Mouse (Mus musculus): ENCODE measurements around the gene Smap2.
A peak's percentile ranks its signal among the peaks of the same experiment; 100 is the strongest.
"Not testable (repeated sequence)": the region's sequence is repeated elsewhere in the genome, so short reads cannot be mapped to it uniquely, and the experiment has no call there.

Gene Smap2

DNA sequence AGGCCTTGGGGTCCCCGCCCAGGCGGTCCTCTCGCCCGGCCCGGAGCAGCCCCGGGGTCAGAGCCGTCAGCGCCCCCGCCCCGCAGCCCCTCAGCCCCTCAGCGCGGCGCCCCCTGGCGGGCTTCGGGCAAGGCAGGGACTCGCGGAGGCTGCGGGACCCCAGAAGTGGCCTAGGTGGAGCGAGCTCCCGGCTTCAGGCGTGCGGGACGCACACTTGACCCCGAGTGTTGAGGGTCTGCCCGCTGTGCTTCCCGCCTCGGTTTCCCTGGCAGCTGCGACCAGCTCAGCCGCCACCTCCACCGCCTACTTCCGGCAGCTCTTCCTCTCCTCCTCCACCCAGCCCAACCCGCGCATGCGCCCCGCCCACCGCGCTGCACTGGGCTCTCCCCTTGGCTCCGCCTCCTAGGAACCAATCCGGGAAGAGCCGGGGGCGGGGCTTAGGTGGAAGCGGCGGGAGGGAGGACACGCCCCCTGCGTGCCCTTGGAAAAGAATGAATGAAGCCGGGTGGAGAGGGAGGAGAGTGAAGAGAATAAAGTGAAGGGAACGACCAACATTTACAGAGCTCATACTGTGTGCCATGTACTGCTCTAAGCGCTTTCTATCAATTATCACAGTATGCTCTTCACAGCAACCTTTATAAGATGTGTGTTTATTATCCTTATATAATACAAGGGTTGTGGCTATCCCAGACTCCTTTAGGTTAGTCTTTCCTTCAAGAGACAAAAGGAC is at the start of gene Smap2:
Gene Smap2 (minus strand): TSS at position 320 of the 730 bp plus-strand sequence.
- peak; percentile 98 for DNase-seq (ENCODE audit: low spot score)

GRCm38 (mm10) chr4:121065336-121065735 is 48.3 kb upstream of the Smap2 start:
- DNase-seq (ENCODE audit: low spot score), result no peak

GRCm38 (mm10) chr4:121059218-121059617 is 42.2 kb upstream of the Smap2 start:
- not testable (repeated sequence) for DNase-seq (ENCODE audit: low spot score)

GRCm38 (mm10) chr4:121057032-121057431 is 40.0 kb upstream of the Smap2 start:
- DNase-seq (ENCODE audit: low spot score), result no peak

GRCm38 (mm10) chr4:121056342-121056741 is 39.3 kb upstream of the Smap2 start:
- DNase-seq (ENCODE audit: low spot score), result no peak

GRCm38 (mm10) chr4:121052454-121053323 is 35.6 kb upstream of the Smap2 start:
- no peak for DNase-seq (ENCODE audit: low spot score)

DNA sequence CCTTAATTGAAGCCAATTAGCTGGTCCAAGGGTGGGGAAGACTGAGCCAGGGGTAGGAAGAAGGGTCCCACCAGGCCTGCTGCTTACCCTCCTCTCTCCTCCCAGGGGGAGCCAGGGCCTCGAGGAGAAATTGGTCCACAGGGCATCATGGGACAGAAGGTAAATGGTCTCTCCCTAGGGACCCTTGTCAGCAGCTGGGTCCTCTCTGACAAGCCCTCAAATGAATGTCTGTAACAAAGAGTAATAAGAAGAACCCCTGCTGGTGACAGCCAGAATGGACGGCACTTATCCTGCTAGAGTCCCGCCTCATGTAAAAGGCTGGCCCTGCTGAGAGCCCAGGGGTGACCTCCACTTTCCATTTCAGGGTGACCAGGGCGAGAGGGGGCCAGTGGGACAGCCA is 34.8 kb upstream of the Smap2 start:
- no peak for DNase-seq (ENCODE audit: low spot score)

GRCm38 (mm10) chr4:121042946-121043345 is 25.9 kb upstream of the Smap2 start:
- no peak for DNase-seq (ENCODE audit: low spot score)

- DNase-seq (ENCODE audit: low spot score), result no peak
Observed at GRCm38 (mm10) chr4:121042472-121042871, 25.4 kb upstream of the Smap2 start.

- DNase-seq (ENCODE audit: low spot score), result peak; percentile 75
Observed at GRCm38 (mm10) chr4:121040897-121041671, 24.0 kb upstream of the Smap2 start.

DNA sequence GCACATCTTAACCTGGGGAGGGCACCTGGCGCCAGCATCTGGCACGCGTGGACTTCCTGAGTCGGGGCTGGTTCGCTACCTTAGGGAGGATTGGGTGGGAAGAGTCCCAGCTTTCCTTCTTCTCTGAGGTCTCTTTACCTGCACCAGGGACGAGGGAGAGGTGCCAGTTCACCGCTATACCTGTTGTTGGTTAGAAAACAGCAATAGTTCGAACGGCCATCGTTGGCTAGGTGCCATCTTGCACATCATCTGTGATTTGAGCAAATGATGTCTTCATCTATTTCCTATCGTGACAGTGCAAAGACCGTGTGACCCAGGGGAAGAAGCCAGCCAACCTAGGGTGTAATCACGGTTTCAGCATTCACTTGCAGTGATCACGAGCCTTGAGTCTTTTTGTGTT is 23.3 kb upstream of the Smap2 start:
- no peak for DNase-seq (ENCODE audit: low spot score)

DNA sequence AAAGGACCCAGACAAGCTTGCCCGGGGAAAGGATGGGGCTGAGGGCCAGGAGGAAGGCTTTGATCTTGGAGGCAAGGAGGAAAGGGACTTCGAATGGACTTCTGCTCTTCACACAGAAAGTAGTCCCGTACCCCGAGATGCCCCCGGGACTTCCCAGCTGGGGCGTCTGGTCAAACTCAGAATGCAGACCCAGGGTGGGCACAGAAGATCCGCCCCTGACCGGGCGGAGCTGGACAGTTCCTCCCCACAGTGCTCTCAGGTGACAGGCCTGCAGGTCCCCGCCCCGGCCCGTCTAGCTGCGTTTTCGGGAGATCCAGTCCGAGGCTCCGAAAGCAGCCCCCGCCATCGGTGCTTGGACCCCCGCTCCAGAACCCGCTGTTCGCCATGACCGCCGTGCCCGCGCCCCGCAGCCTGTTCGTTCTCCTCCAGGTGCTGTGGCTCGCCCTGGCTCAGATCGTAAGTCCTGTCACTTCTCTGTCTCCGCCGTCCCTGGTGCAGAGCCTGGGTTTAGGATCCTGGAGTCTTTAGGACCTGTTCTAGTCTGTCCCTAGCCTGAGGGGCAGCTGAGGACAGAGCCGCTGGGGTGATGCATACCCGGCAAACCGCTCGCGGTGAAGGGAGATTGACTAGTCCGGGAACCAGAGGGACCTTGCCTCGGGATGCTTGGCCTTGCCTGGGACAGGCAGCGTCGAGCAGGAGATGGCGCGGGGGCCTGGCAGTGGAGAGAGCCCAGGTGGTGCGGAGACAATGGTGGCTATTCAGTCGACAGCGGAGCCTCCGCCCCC is 22.5 kb upstream of the Smap2 start, which contains the start of gene Col9a2:
Gene Col9a2 (plus strand): TSS at position 55 of the 785 bp plus-strand sequence.
- DNase-seq (ENCODE audit: low spot score), result peak; percentile 52

DNA sequence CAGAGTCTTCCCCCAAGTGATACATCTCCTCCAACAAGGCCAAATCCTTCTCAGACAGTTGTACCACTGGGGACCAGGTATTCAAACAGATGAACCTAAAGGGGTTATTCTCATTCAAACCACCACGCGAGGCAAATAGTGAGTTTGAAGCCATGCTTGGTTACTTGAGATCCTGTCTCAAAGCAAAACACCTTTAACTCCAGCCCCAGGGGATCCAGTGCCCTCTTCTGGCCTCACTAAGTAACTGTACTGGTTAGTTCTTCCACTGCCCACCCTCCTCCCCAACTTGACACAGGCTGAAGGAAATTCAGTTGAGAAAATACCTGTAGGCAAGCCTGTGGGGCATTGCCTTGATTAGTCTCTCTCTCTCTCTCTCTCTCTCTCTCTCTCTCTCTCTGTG is 16.0 kb upstream of the Smap2 start:
- no peak for DNase-seq (ENCODE audit: low spot score)

DNA sequence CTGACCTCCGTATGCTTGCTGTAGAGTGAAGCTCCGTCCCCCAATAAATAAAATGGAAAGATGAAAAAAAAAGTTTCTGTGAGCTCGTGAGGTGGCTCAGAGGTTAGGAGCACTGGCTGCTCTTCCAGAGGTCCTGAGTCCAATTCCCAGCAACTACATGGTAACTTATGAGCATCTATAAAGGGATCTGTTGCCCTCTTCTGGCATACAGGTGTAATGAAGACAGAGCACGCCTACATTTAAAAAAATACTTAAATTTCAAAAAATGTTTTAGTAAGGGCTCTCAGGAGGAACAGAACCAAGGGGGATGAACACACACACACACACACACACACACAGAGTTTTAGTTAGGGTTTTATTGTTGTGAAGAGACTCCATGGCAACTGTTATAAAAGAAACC is 14.4 kb upstream of the Smap2 start:
- no peak for DNase-seq (ENCODE audit: low spot score)

DNA sequence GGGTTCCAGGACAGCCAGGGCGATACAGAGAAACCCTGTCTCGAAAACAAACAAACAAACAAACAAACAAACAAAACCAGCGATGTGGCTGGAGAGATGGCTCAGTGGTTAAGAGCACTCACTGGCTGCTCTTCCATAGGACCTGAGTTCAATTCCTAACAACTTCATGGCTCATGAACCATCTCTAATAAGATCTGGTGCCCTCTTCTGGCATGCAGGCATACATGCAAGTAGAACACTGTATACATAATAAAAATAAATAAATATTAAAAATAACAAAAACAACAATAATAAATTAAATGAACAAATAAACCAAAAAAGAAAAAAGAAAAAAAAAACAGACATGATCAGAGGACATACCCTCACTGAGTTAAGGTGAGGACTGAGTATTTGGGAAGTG is 12.6 kb upstream of the Smap2 start:
- DNase-seq (ENCODE audit: low spot score), result no peak

DNA sequence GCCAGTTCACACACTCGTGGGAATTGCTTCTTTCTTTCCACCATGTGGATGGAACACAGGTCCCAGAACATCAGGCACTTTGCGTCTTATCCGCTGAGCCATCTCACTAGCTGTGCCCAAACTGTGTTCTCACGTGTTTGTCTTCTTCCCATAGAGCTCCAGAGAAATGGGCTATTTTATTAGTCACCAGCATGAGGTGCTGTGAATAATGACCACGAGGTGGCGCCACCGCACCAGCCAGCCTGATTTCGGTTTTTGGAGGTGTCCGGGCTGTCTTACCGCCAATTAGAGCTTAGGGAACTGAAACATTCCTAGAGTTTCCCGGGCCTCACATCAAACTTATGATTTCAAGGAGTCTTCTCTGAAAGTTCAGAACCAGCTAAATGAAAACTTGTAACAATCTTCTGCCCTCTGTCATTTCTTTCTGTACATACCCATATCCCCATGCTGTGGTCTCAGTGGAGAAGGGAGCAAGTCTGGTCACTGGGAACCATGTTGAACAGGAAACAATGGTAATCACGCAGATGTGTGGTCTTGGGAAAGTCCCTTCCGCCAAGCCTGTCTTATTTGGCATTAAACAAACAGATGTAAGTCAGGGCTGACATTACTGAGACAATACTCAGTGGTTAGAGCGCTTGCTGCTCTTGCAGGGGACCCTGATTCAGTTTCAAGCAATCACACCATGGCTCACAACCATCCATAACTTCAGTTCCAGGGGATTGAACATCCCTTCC is 11.8 kb upstream of the Smap2 start:
- DNase-seq (ENCODE audit: low spot score), result peak; percentile 87

- DNase-seq (ENCODE audit: low spot score), result no peak
Observed at GRCm38 (mm10) chr4:121028146-121028545, 11.1 kb upstream of the Smap2 start.

DNA sequence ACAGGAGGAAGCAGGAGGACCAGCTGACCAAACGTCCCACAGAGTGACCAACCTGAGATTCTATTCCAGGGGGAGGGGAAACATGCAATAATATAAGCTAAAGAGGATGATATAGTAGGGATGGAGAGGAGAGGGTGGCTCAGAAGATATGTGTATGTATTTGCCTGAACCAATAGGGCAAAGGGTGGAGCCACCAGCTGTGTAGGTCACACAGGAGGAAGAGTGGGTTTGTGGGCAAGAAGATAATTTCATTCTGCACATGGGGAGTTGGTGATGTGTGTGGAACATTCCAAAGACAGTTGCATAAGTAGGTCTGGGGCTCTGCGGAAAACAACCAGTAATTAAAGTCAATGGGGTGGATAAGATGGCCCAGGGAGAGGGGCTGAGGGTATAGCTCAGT is 8.6 kb upstream of the Smap2 start:
- no peak for DNase-seq (ENCODE audit: low spot score)

- DNase-seq (ENCODE audit: low spot score), result no peak
Observed at GRCm38 (mm10) chr4:121023941-121024340, 6.9 kb upstream of the Smap2 start.

DNA sequence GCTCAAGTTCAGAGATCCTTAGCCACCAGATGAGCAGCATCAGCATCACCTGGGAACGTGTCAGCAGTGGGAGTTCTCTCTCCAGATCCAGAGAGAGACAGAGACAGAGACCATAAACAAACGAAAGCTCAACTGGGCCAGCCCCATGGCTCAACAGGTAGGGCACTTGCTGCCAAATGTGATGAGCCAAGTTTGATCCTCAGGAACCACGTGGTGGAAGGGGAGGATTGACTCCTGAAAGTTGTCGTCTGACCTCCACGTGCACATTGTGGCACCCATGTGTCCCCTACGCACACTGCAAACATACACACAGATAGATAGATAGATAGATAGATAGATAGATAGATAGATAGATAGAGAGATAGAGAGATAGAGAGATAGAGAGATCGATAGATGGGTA is 6.4 kb upstream of the Smap2 start:
- no peak for DNase-seq (ENCODE audit: low spot score)

DNA sequence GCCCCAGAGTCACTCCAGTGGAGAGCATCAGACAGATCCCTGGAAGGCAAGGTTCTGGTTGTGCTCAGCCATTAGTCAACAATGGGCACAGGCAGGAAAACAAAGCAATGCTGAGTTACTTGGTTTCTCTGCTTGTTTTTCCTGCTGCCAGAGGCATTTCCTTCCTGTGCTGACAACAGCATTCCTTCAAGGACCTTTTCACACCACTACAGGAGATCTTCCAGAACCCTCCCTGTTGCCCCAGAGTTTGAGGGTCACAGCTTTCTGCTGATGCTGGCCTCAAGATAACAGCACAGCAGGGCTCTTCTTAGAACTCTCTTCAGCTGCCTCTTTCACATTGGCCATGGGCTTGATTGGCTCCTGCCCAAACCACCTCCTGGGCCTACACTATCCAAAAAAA is 4.9 kb upstream of the Smap2 start:
- no peak for DNase-seq (ENCODE audit: low spot score)

All from embryo, embryonic 10 days (tissue).